Mouse (Mus musculus): ENCODE measurements around the gene Zfp319.

GRCm38 (mm10) chr8:95323201-95323600 is 8.5 kb downstream of the Zfp319 start:
- TF ChIP-seq BHLHE40 (IDR thresholded peaks at IDR 0.05; ENCODE audit: low read depth, low read length) (no peak), IRF4 (IDR thresholded peaks at IDR 0.05; ENCODE audit: low read depth, low read length) (no peak), POLR2A (IDR thresholded peaks at IDR 0.05; ENCODE audit: low read depth, low read length) (no peak), HCFC1 (IDR thresholded peaks at IDR 0.05; ENCODE audit: low read depth, low read length) (no peak), CTCF (conservative IDR thresholded peaks at IDR 0.05 in 1 of 2, IDR thresholded peaks at IDR 0.05 in 1 of 2; ENCODE audit: low read depth in 2 of 2, low read length in 2 of 2) (no peak), SIN3A (IDR thresholded peaks at IDR 0.05; ENCODE audit: low read length) (no peak), MAX (IDR thresholded peaks at IDR 0.05; ENCODE audit: low read length) (no peak), POLR2AphosphoS2 (IDR thresholded peaks at IDR 0.05; ENCODE audit: low read depth, low read length) (no peak), RAD21 (IDR thresholded peaks at IDR 0.05; ENCODE audit: low read depth, low read length) (no peak), USF1 (IDR thresholded peaks at IDR 0.05; ENCODE audit: low read depth, low read length) (no peak)
